Mouse (Mus musculus) forebrain, embryonic 14.5 days (tissue): ENCODE measurements around the gene Usp22. TPM values are rescaled to one million over a fixed set of nuclear protein-coding genes. Genes with fewer than 3 reads are reported as not detected.

ENCODE experiments used
- ATAC-seq: fragments of 200-750 bp; cut with Nextera tagmentation; 2 replicates; pipeline ENCODE4 v1.8.0; 2017; ENCODE audit warnings: mild to moderate bottlenecking, moderate library complexity
- DNase-seq: peaks from one replicate; pipeline ENCODE4 v3.0.0-alpha.2; 2015; ENCODE audit warnings: low spot score
- H3K27ac ChIP-seq: fragments of 300-500 bp; sonication (generic); 2 replicates; pipeline ENCODE4 v1.5.1; 2014; ENCODE audit warnings: low read depth, mild to moderate bottlenecking, control low read depth, low read length, moderate library complexity
- H3K27me3 ChIP-seq: fragments of 300-500 bp; sonication (generic); replicated peaks from 2 replicates; pipeline ENCODE4 v1.6.1; 2014; ENCODE audit warnings: low read length, control low read depth, mixed read lengths; ENCODE audit not compliant: control insufficient read depth, insufficient read depth
- H3K36me3 ChIP-seq: fragments of 300-500 bp; sonication (generic); 2 replicates; pipeline ENCODE4 v1.6.1; 2014; ENCODE audit warnings: low read length, control low read depth; ENCODE audit not compliant: control insufficient read depth, insufficient read depth
- H3K4me1 ChIP-seq: fragments of 300-500 bp; sonication (generic); 2 replicates; pipeline ENCODE4 v1.6.1; 2014; ENCODE audit warnings: antibody characterized with exemption, low read length, control low read depth; ENCODE audit not compliant: control insufficient read depth, insufficient read depth
- H3K4me2 ChIP-seq: fragments of 300-500 bp; sonication (generic); 2 replicates; pipeline ENCODE4 v1.6.1; 2014; ENCODE audit warnings: mild to moderate bottlenecking, control low read depth, low read length
- H3K4me3 ChIP-seq: fragments of 300-500 bp; sonication (generic); 2 replicates; pipeline ENCODE4 v1.5.1; 2014; ENCODE audit warnings: low read depth, low read length, control low read depth
- H3K9ac ChIP-seq: fragments of 300-500 bp; sonication (generic); 2 replicates; pipeline ENCODE4 v1.6.1; 2014; ENCODE audit warnings: mild to moderate bottlenecking, low read length, control low read depth, moderate library complexity
- H3K9me3 ChIP-seq: fragments of 300-500 bp; sonication (generic); replicated peaks from 2 replicates; pipeline ENCODE4 v1.6.1; 2016; ENCODE audit warnings: low read length, control low read depth, mixed read lengths; ENCODE audit not compliant: control insufficient read depth
- WGBS: fragments of 180-500 bp; shearing (Covaris S2); extraction: QIAGEN DNeasy Blood & Tissue Kit; methylation state at CpG from one replicate; pipeline ENCODE4 v1.1.7; 2014; 5-methylcytosine and 5-hydroxymethylcytosine counted together
- polyA plus RNA-seq: library from polyadenylated mRNA; unstranded; fragments of >200 nt; fragmentation: Nextera tagmentation; extraction: Ambion mirVana; gene quantifications from 2 replicates; pipeline ENCODE4 v1.2.1, GENCODE M21; 2014

Usp22 gene
- polyA plus RNA-seq, 1 experiment from 2014 or later: 359 TPM

DNA sequence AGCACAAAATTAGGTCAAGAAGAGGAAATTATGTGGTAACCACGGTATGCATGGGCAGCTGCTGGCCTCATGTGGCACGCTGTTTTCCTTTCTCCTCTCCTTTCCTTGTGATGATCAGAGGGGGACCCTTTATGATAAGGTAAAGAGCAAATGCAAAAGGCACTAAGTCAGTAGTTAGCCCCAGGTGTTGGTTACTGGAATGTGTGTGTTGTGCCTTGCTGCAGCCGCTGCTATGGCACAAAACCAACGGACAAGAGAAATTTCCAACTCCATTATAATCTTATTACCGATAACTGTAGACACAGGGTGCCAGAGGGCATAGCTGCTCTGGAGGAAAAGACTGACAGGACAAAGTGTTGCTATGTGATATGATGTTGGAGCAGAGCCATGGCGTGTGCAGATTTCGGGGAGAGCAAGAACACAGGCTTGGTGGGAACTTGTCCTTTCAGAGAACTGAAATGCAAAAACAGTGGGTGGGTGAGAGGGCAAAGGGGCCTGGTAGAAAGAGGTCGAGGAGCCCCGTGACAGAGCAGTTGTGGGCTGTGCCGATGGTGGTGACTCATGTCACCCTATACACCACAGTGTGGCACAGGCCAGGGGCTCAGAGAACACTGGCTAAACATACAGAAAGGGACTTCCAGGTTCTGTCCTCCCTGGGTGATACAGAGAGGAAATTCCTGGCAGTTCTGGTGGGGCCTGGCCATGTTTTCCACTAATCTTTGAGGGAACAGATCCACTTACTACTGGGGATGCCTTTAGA, 32.8 kb upstream of the Usp22 start, which contains the start of gene Aldh3a1:
Gene Aldh3a1, plus strand, starts transcription at position 51 of the 760 bp plus-strand sequence.
- H3K4me2 ChIP-seq: no peak within 1 kb of the TSS

DNA sequence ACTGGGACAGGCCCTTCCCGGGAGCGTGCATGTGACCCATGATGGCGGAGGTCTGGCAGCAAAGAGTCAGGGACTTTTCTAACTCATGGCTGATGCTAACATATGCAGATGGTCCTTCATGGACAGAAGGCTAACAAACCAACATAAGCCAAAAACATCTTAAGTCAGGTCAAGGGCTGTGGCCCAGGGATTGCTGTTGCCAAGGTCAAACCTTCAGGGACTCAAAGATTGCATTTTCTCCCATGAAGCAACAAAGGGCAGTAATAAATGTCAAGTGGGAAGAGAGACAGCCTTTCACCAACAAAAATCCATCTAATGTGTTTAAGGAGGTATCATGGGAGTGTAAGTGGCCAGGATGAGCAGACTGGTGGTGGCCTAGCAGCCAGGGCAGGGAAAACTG, 31.3 kb upstream of the Usp22 start:
- no peak overlapping the region for H3K9ac ChIP-seq
- H3K4me2 ChIP-seq: no peak overlapping the region
- 96% methylated on average over 3 of the region's 3 CpGs for WGBS
- H3K4me3 ChIP-seq: no peak overlapping the region
- no peak overlapping the region for H3K27ac ChIP-seq
- DNase-seq (no peak), ATAC-seq (no peak)
- H3K27me3 ChIP-seq: no peaks in the 10 kb centered on the region
- H3K4me1 ChIP-seq: no peaks in the 10 kb centered on the region
- no peaks in the 10 kb centered on the region for H3K9me3 ChIP-seq
- H3K36me3 ChIP-seq: no peaks in the 10 kb centered on the region

More for the DNA sequence above, 32.8 kb upstream of the Usp22 start, which contains the start of gene Aldh3a1:
- no peak for DNase-seq
- H3K9ac ChIP-seq: no peak within 1 kb of the TSS
- H3K9me3 ChIP-seq: no peaks in the 10 kb centered on the region
- no peak within 1 kb of the TSS for H3K27ac ChIP-seq
- WGBS: 85% methylated on average over 10 of the region's 10 CpGs
- H3K27me3 ChIP-seq: no peaks in the 10 kb centered on the region
- H3K4me3 ChIP-seq: no peak within 1 kb of the TSS
- ATAC-seq: no peak
- no peaks in the 10 kb centered on the region for H3K4me1 ChIP-seq
- no peaks in the 10 kb centered on the region for H3K36me3 ChIP-seq

GRCm38 (mm10) chr11:61205167-61205950, 30.5 kb upstream of the Usp22 start:
- Histone ChIP-seq H3K9me3 (no peaks in the 10 kb centered on the region), H3K27ac (no peak overlapping the region), H3K27me3 (no peaks in the 10 kb centered on the region), H3K4me2 (no peak overlapping the region), H3K4me1 (no peaks in the 10 kb centered on the region), H3K9ac (no peak overlapping the region), H3K4me3 (no peak overlapping the region), H3K36me3 (no peaks in the 10 kb centered on the region)
- WGBS: 94% methylated on average over 9 of the region's 10 CpGs
- ATAC-seq (no peak), DNase-seq (no peak)

DNA sequence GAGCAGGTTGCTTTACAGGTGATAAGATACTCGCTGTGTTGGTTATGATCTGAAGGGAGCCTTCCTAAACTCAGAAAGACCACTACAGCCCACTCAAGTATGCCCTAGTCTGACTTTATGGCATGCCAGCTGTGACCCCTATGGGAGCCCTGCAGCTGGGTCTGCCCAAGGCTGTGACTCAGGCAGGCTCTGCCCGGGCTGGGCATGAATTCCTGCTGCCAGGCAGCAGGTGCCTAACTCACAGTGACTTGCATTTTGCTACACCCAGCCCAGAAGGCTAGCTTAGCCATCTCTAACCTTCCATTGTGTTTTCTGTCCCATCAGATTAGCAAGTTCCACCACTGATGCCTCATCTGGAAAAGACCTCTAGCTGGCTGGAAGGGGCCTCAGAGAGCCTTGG, 28.0 kb upstream of the Usp22 start:
- DNase-seq (no peak), ATAC-seq (no peak)
- no peak overlapping the region for H3K9ac ChIP-seq
- WGBS: 85% methylated on average over 2 of the region's 2 CpGs
- H3K27me3 ChIP-seq: no peaks in the 10 kb centered on the region
- no peak overlapping the region for H3K4me3 ChIP-seq
- H3K9me3 ChIP-seq: no peaks in the 10 kb centered on the region
- no peak overlapping the region for H3K4me2 ChIP-seq
- no peak overlapping the region for H3K27ac ChIP-seq
- H3K4me1 ChIP-seq: no peaks in the 10 kb centered on the region
- H3K36me3 ChIP-seq: no peaks in the 10 kb centered on the region

- H3K36me3 ChIP-seq: no peaks in the 10 kb centered on the region
- H3K4me3 ChIP-seq: no peak overlapping the region
- ATAC-seq: no peak
- H3K4me2 ChIP-seq: no peak overlapping the region
- H3K9me3 ChIP-seq: no peaks in the 10 kb centered on the region
- 70% methylated on average over 6 of the region's 6 CpGs for WGBS
- no peak overlapping the region for H3K27ac ChIP-seq
- H3K9ac ChIP-seq: no peak overlapping the region
- H3K4me1 ChIP-seq: no peaks in the 10 kb centered on the region
- no peak for DNase-seq
- H3K27me3 ChIP-seq: no peaks in the 10 kb centered on the region
Observed at GRCm38 (mm10) chr11:61202186-61202585, 27.3 kb upstream of the Usp22 start.

- H3K4me1 ChIP-seq: no peaks in the 10 kb centered on the region
- H3K9me3 ChIP-seq: no peaks in the 10 kb centered on the region
- no peaks in the 10 kb centered on the region for H3K36me3 ChIP-seq
- no peak overlapping the region for H3K4me2 ChIP-seq
- H3K9ac ChIP-seq: no peak overlapping the region
- WGBS: 65% methylated on average over 4 of the region's 4 CpGs
- no peak for ATAC-seq
- no peaks in the 10 kb centered on the region for H3K27me3 ChIP-seq
- no peak overlapping the region for H3K4me3 ChIP-seq
- no peak for DNase-seq
- no peak overlapping the region for H3K27ac ChIP-seq
Observed at GRCm38 (mm10) chr11:61199620-61200362, 24.9 kb upstream of the Usp22 start.

- Histone ChIP-seq H3K9me3 (no peaks in the 10 kb centered on the region), H3K27ac (no peak overlapping the region), H3K36me3 (no peaks in the 10 kb centered on the region), H3K4me2 (no peak overlapping the region), H3K4me1 (no peaks in the 10 kb centered on the region), H3K4me3 (no peak overlapping the region), H3K9ac (no peak overlapping the region), H3K27me3 (no peaks in the 10 kb centered on the region)
- ATAC-seq (no peak), DNase-seq (no peak)
Observed at GRCm38 (mm10) chr11:61197935-61198334, 23.1 kb upstream of the Usp22 start.

DNA sequence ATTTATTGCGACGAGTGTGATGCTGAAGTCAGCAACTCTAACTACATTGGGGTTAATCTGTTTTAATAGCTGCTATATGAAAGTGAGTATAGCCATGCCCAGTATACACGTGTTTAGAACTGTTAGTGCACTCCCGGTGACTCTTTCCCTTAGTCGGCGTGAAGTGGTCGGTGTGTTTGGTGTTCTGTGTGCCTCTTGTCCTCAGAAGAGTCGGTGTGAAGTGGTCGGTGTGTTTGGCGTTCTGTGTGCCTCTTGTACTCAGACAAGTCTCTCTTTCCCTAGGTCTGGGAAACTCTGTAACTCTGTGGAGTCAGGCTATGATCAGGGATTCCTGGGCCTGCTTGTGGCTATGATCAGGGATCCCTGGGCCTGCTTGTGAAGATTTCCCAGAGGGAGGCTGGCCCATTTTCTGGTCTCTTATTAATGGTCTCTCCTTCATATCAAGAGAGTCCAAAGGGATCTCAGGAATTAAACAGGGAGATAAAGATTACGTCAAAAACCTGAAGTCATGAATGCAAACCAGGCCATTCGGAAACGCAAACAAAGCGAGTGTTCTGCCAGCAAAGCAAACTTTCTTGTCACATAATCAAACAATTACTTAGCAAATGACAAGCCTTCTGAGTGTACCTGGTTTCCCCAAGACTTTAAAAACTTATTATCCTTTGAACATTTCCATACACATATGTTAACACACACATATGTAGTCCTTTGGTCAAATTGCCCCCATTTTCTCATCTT, 21.9 kb upstream of the Usp22 start:
- ATAC-seq (no peak), DNase-seq (no peak)
- H3K4me2 ChIP-seq: no peak overlapping the region
- H3K36me3 ChIP-seq: no peaks in the 10 kb centered on the region
- H3K27ac ChIP-seq: no peak overlapping the region
- H3K4me1 ChIP-seq: no peaks in the 10 kb centered on the region
- H3K27me3 ChIP-seq: no peaks in the 10 kb centered on the region
- no peak overlapping the region for H3K4me3 ChIP-seq
- no peaks in the 10 kb centered on the region for H3K9me3 ChIP-seq
- no peak overlapping the region for H3K9ac ChIP-seq
- 86% methylated on average over 14 of the region's 14 CpGs for WGBS
